Mouse (Mus musculus): ENCODE results near the gene Psmd3.
"Not testable (repeated sequence)": the region's sequence is repeated elsewhere in the genome, so short reads cannot be mapped to it uniquely, and the experiment has no call there.

Psmd3 gene

DNA sequence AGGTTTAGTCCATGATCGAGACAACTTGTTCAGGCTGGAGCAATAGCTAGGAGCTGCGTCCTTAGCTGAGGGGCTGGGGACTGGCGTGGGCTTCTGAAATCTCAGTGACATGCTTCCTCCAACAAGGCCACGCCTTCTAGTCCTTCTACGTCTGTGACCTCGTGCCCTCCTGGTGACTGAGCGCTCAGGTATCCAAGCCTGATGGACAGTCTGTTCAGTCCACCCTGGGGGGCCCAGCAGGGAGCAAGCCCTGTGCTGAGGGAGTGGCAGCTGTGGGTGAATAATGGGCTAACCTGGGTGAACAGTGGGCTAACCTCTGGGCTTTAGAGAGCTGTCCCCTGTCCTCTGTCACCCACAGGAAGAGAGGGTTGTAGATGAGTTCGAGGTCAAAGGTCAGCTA lies 5.7 kb downstream of the Psmd3 start:
- no peak for DNase-seq (ENCODE audit: extremely low read depth, low read depth)

DNA sequence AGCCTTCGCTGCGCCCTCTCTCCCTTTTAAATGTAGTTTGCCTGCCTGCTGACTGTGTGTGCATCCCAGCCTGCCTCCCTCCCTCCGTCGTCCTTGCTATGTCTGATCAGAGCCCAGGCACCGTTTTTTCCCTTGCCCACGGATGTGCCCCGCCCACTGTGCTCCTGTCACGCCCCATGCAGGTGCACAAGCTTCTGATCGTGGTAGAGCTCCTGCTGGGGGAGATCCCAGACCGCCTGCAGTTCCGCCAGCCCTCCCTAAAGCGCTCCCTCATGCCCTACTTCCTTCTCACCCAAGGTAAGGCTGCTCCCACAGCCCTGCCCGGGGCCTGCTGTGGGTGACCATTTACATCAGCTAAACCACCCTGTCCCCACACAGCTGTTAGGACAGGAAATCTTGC lies 10.8 kb downstream of the Psmd3 start:
- no peak for DNase-seq (ENCODE audit: extremely low read depth, low read depth)

DNA sequence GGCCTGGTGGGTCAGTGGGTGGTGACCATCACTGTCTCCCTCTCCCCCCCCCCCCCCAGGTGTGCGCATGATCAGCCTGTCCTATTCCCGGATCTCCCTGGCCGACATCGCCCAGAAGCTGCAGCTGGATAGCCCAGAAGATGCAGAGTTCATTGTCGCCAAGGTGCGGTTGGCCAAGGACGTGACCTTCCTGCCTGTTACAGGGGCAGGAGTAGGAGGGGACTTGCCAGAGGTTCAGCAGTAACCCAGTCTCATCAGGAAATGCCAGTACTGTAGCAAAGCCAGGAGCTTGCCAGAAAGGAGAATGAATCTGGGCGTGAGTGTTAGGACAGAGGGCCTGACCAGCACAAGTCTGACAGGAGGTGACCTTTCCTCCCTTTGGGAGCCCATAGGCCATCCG lies 11.4 kb downstream of the Psmd3 start:
- no peak for DNase-seq (ENCODE audit: extremely low read depth, low read depth)

DNA sequence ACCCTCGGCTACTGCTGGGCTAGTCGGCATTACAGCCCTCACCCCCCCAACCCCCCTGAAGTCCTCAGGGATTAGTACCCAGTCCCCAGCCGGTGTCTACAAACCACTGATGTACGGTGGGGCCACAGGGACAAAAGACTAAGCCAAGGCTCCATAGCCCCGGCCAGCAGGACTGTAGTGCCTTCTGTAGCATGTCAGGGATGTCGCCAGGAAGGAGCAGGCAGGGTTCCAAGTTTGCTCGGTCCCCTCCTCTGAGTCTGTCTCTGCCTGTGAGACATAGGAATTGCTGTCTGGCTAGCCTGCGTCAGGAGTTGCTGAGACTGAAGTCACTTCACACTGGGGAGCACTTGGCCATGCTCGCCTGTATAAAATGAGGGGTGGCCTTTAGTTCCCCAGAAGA lies 11.9 kb downstream of the Psmd3 start:
- DNase-seq (ENCODE audit: extremely low read depth, low read depth) = no peak

DNA sequence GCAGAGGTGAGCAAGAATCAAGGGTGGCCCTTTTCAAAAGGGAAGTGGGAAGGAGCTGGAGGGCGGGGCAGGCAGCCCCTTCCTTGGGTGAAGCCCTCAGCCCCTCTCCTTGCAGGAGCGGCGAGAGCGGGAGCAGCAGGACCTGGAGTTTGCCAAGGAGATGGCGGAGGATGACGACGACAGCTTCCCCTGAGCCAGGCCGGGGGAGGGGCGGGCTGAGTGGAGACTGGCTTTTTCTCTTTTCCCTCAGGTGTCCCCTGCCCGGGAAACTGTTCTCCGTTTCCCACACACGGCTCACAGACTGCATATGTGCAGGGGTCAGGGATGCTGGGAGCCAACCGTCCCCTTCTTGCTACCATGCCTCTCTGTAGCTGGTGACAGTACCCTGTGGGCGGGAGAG lies 13.1 kb downstream of the Psmd3 start:
- no peak for DNase-seq (ENCODE audit: extremely low read depth, low read depth)

DNA sequence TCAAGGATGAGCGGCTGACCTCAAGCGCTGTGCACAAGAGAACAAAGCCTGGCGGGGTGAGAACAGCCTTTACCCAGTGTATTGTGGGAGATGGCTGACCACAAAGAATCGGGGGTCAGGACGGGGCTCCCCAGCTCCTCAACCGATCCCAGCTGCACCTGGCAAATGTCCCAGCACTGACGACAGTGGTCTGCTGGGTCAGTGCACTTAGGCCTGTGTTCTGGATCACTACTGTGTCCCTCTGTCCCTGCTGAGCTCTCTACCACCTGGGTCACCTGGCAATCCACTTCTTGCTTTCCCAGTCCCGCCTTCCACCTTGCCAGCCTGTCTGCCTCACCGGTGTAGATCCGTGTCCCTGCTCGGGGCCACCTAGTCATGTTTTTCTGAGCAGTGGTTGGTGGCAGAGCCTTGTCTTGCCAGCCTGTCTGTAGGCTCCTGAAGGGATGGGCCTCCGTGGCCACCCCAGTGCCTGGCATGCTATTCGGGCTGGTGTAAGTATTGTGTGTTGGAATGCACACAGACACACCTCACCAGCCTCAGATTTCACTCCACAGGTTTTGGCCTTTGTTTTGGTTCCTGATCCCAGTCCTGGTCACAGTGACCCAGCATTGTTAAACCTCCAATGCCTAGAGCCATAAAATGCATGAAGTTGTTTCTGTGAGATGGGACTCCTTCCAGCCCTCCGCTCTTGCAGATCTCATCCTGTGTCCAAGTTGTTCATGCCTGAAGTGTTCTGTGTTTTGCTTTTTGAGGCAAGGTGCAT lies 14.3 kb downstream of the Psmd3 start:
- DNase-seq (ENCODE audit: extremely low read depth, low read depth) = no peak

DNA sequence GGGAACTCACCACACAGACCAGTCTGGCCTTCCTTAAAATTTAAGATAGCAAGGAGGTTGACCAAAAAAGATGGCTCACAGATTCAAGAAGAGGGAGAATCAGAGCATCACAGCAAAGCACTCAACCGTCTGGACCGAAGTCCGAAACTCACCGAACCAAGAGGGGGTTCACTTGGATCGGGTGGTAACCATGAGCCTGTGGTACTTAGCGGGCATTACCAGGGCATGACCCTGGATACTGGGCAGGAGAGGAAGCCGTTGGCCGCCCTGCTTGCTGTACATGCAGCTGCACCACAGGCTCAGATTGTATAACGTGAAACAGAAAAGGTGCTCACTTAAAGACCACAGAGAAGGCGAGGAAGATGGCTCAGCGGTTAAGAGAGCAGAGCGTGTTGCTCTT lies 14.9 kb downstream of the Psmd3 start:
- DNase-seq (ENCODE audit: extremely low read depth, low read depth) = no peak

DNA sequence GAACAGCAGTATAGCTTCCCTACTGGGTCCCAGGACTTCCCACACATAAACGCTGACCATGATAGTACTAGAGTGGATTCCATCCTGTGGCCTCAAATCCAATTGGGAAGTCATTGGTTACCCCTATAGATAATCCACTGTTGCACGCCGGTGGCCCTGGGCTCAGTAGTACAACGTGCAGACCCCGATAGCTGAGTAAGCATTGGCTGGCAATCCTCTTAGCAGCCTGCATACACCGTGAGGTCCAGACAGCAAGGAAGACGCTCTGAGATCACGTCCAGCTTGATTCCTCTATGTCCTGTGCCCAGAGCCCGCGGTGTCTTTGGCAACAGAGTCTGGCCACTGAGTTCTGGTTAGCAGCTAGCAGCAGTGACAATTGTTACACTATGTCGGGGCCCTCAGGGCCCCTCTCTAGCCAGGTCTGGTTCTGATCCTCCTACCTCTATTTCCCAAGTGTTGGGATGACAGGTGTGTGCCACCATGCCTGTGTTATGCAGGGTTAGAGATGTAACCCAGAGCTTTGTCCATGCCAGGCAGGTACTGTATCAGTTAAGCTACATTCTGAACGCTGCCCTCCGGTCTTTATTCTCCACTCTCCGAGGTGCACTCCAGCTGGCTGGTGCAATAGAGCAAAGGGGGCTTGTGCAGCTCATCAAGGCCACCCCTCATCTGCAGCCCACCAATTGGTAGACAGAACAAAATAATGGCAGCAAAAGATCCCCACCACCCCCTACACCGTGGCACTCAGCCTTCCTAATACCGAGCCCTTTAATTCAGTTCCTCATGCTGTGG lies 16.7 kb downstream of the Psmd3 start:
- no peak for DNase-seq (ENCODE audit: extremely low read depth, low read depth)

DNA sequence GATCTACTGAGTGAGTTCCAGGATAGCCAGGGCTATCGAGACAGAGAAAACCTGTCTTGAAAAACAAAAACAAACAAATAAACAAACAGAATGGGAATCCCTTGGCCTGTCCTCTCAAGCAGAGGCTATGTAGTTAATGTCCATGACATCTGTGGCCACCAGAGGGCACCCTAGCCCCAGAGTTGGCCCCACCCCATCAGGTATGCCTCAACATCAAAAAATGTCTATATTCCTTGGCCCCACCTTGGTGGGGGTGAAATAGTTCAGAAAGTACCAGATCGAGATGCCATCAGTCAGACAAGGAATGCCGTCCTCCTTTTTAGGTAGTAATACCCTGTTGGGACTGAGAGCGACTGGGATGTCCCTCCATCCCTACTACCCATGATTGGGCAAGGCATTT lies 17.6 kb downstream of the Psmd3 start:
- DNase-seq (ENCODE audit: extremely low read depth, low read depth) = no peak

DNA sequence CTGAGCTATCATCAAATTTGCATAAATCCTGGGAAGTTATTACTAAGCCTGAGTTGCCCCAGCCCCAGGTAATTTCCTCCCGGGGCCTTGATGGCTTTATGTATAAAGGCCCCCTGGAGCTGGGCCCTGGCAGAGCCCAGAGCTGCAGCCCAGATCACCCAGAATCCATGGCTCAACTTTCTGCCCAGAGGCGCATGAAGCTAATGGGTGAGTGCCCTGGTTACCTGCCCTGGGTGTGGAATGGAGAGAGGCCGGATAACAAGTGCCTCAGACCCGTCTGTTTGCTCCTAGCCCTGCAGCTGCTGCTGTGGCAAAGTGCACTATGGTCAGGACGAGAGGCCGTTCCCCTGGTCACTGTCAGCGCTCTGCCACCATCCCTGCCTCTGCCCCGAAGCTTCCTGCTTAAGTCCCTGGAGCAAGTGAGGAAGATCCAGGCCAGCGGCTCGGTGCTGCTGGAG lies 18.9 kb downstream of the Psmd3 start, which contains the start of gene Csf3:
TSS of gene Csf3 (plus strand) at position 51 of the 458 bp plus-strand sequence.
- DNase-seq (ENCODE audit: extremely low read depth, low read depth) = no peak

DNA sequence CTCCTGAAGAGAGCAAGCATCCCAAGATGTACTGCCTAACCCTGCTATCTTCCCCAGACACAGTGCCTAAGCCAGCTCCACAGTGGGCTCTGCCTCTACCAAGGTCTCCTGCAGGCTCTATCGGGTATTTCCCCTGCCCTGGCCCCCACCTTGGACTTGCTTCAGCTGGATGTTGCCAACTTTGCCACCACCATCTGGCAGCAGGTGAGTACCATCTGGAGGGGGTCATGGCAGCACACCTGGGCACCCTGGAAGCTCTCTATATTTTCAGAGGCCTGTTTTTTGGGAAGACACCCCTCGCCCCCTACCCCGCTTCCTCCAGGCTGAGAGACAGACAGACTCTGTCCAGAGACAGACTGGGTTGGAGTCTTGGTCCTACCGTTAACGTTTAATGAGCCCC lies 20.0 kb downstream of the Psmd3 start:
- no peak for DNase-seq (ENCODE audit: extremely low read depth, low read depth)

DNA sequence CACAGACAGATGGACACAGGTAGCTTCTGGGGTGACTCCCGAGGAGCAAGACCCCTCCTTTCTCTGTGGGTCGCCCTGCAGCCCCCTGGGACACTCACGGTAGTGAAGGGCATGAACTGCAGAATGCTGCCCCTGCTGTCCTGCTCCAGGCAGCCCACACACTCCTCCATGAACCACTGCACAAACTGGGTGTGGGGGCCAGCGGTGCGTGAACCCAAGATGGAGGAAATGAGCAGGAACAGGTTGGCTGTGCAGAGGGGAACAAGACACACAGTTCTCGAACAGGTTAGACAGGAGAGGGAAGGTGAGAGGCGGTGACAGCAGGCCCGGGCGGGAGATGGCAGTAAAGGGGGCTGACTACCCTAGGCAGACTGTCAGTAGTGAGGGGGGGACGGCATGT lies 22.7 kb downstream of the Psmd3 start:
- DNase-seq (ENCODE audit: extremely low read depth, low read depth) = no peak

DNA sequence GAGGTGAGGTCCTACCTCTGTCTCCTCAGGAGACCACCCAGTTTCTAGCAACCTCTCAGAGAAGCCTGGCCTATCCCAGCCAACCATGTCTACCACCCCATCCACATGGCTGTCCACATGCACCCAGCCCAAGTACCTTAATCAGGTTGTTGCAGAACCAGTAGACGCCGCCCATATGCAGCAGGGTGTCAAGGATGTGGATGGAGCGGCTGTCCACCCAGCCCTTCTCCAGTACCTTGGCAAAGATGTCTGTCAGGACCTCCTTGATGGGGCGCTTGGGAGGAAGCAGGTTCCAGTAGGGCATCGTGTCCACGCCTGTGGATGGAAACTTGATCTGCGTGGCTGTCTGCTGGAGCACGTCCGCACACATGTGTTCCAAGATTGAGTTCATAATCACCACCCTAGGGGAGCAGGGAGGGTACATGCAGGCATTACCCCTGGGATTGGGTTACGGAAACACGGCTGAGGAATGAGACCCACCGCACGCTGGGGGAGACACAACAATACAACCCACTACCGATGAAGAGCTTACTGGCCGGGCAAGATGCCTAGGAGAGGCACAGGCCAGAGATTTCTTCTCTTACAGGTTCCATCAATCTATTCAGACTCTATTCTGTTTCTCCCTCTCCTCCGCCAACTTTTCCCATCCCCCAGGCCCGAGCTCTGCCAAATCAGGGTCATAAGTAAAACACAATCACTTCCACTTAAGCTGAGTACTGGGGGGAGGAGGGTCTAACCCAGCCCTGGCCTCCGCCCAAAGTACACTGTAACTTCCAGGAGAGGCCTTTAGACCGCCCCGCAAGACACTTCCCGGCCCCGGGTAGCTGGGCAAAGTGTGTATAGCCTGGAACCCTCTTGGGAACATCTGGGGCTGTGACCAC lies 25.3 kb downstream of the Psmd3 start:
- no peak for DNase-seq (ENCODE audit: extremely low read depth, low read depth)

DNA sequence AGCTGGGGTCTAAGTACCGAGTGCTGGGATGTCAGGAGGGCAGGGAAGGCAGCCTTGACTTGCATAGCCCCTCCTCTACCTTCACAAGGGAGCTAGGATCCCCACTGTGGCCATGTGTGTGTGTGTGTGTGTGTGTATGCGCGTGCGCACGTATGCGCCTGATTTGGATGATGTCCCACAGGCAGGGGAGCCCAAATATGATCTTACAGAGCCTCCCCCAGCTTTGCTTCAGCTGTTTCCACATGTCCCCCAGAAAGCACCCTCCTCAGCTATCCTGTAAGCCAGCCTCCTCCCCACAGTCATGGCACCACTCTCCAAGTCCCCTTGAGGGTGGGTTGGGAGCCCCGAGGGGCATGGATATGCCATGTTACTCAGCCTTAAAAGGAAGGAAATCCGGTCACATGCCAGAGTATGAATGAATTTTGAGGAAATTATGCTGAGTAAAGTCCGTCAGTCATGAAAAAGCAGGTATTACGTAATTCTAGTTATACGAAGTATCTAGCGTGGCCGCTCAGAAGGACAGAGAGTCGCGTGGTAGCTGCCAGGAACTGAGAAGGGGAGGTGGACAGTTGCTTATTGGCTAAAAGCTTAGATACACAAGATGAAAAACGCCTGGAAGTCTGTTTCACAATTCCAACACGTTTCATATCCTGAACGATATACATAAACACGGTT lies 26.1 kb downstream of the Psmd3 start:
- DNase-seq (ENCODE audit: extremely low read depth, low read depth) = no peak

DNA sequence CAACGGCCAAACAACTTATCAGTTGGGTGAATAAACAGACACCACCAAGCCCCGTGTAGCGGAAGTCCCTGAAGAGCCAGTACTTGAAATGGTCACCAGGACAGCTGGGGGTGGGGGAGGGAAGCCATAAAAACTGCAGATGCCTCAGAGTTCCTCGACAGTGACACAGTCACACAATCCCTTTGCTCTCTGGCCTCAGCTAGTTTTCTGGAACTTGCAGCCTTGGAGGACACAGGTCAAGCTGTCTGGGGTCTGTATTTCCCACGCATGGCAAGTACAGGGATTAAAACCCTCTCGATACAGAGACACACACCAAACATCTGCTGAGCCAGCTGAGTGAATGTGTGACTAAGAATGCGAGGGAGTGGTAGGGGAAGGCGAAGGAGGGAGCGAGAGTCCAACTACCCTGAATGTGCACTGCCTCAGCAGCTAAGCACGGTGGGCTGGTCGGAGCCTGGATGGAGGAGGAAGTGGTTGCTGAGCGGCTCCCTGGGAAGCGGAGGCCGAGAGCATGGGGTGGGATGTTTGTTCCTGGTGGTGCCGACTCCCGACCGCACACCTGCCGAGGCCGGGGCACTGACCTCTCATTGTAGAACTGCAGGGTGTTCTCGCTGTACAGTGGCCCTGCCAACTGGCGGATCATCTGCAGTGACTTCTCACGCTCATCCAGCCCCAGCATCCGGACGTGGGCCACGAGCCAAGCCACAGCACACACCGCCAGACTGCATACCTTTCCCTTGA lies 26.8 kb downstream of the Psmd3 start:
- no peak for DNase-seq (ENCODE audit: extremely low read depth, low read depth)

DNA sequence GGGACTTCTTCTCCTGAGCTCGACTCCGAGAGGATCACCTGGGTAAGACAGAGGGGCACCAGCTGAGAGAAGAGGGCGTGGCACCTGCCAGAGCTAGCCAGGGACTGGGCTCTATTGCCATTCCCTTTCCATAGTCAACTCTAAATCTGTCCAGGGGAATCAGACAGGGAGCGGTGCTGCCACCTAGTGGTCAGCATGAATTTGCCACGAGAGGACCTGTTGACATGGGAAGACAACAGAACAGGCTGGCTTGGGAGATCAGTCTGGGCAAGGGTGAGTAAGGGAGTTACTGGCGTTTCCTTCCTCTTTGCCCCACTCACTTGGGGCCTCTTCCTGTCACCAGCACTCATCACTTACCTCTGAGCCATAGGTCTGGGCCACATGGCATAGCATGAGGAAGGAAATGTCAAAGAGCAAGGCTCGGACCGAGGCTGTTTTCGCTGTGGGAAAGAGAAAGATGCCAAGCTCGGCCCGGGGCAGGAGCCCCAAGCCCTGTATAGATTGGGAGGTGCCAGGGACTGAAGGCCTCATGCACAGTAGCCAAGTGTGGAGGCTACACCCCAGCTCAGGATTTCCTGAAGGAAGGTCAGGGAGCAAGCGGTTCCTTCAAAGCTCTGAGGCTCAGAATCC lies 28.2 kb downstream of the Psmd3 start:
- peak; percentile 64 for DNase-seq (ENCODE audit: extremely low read depth, low read depth)

DNA sequence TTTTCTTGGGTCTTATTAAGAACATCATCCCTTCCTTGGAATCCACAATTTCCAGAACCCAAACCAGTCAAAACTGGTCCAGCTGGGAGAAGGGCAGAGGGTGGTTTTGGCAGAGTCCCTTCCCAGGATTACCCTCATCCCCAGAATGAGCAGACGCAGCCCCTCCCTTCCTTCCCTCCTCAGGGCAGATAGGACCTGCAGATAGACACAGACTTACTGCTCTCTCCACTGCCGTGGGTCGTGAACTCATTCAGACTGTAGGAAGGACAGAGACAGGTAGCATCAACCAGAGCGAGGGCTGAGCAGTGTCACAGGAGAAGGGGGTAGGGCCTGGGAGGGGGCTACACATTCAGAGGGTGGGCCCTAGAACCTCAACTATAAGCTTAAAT lies 28.7 kb downstream of the Psmd3 start:
- DNase-seq (ENCODE audit: extremely low read depth, low read depth) = no peak

DNA sequence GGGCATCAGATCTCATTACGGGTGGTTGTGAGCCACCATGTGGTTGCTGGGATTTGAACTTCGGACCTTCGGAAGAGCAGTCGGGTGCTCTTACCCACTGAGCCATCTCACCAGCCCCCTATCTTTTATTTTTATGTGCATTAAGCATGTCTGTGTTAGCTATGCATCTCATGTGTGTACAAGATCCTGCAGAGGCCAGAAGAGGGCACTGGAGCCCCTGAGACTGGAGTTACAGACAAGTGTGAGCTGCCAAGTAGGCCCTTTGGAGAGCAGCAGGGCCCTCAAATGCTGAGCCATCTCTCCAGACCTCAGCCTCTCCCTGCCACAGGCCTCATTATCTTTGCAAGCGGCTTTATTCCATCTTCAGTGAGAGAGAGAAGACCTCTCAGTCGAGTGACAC lies 29.7 kb downstream of the Psmd3 start:
- not testable (repeated sequence) for DNase-seq (ENCODE audit: extremely low read depth, low read depth)

DNA sequence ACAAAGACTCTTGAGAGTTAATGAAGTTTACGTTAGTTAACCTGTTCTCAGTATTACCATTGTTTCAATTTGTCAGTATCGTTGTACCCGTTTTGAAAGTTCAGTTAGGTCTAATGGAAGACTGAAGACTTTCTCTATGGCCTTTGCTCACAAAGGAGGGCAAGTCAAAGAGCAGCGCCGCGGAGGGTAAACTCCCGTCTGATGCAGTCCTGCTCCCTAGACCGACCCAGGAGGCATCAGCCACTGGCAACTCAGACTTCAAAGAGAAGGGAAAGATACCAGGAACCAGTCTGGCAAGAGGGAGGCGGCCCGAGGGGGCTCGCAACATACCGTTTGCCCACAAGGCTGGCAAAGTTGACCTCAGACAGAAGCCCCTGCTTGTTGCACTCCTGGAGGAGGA lies 31.3 kb downstream of the Psmd3 start:
- no peak for DNase-seq (ENCODE audit: extremely low read depth, low read depth)

DNA sequence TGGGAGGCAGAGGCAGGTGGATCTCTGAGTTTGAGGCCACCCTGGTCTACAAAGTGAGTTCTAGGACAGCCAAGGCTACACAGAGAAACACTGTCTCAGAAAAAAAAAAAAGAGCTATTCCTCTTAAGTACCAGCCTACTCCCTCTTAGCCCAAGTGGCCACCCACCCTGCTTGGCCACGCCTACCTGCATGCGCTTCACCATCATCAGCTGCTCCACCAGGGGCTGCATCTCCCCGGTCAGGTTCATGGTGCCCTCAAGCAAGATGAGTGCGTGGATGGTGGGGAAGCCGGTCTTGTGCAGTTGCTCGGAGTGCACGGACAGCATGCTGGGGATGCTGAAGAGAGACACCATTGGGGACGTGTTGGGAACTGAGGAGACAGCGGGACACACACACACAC lies 33.6 kb downstream of the Psmd3 start:
- no peak for DNase-seq (ENCODE audit: extremely low read depth, low read depth)
